In genomic region chr10:4210313-4211066, GRCm38 (mm10) we compare ENCODE assay signal across 8 mouse cellular contexts. TPM values are rescaled to one million over a fixed set of nuclear protein-coding genes. Genes with fewer than 3 reads are reported as not detected.
DNase-seq lines count a peak whose midpoint lies in the region; ATAC-seq lines count a peak whose summit lies in the region.

No protein-coding gene starts in this region.

- peak overlapping the region; percentile 51 for H3K4me2 ChIP-seq in kidney, embryonic 14.5 days (replicated peaks; ENCODE audit: low read depth, low read length)
- H3K4me2 ChIP-seq in embryonic facial prominence, embryonic 15.5 days (replicated peaks) = peak overlapping the region; percentile 44

- no peak for DNase-seq in kidney, adult 8-10 months
- peak; percentile 51 for DNase-seq in ZHBTc4 (ENCODE audit: low read depth, low spot score)
- DNase-seq in layer of hippocampus, postnatal 36 days = peak; percentile 38 to 45
- peak; percentile 18 for DNase-seq in right cerebral cortex, postnatal 14 days
- DNase-seq in urinary bladder, postnatal 25 days (ENCODE audit: low spot score) = no peak
- no peak for DNase-seq in T-cell, adult 2 months (ENCODE audit: low spot score)

- no peaks in the 10 kb centered on the region for H3K27me3 ChIP-seq in kidney, embryonic 14.5 days (ENCODE audit: control insufficient read depth, insufficient read depth, low read length)
- H3K27me3 ChIP-seq in embryonic facial prominence, embryonic 15.5 days = peaks cover 3% of the 10 kb centered on the region; the same call in 1 of the 2 replicates

- peak; percentile 60 for ATAC-seq in kidney, embryonic 14.5 days (ENCODE audit: low FRiP score, low TSS enrichment)
- ATAC-seq in embryonic facial prominence, embryonic 15.5 days (ENCODE audit: insufficient number of reproducible peaks, low FRiP score, low TSS enrichment, low read depth) = peak; percentile 57; the same call in 1 of the 2 replicates

- 0 out of 2 replicates have a peak, but pooled peaks cover 7% of the 10 kb centered on the region for H3K4me1 ChIP-seq in kidney, embryonic 14.5 days (ENCODE audit: control insufficient read depth, insufficient read depth, low read length)
- H3K4me1 ChIP-seq in embryonic facial prominence, embryonic 15.5 days = peaks cover 11% of the 10 kb centered on the region

- H3K27ac ChIP-seq in kidney, embryonic 14.5 days (ENCODE audit: low read depth, low read length) = no peak overlapping the region
- H3K27ac ChIP-seq in embryonic facial prominence, embryonic 15.5 days (replicated peaks) = no peak overlapping the region

- peak overlapping the region; percentile 20 for H3K4me3 ChIP-seq in kidney, embryonic 14.5 days (ENCODE audit: low read length)
- H3K4me3 ChIP-seq in embryonic facial prominence, embryonic 15.5 days (replicated peaks) = peak overlapping the region; percentile 32

- no peak overlapping the region for H3K9ac ChIP-seq in kidney, embryonic 14.5 days (ENCODE audit: low read depth, low read length)
- H3K9ac ChIP-seq in embryonic facial prominence, embryonic 15.5 days = no peak overlapping the region

- no peaks in the 10 kb centered on the region for H3K9me3 ChIP-seq in kidney, embryonic 14.5 days (ENCODE audit: control insufficient read depth, low read length)
- H3K9me3 ChIP-seq in embryonic facial prominence, embryonic 15.5 days (replicated peaks) = no peaks in the 10 kb centered on the region

- no peaks in the 10 kb centered on the region for H3K36me3 ChIP-seq in kidney, embryonic 14.5 days (ENCODE audit: control insufficient read depth, insufficient read depth, low read length)
- no peaks in the 10 kb centered on the region for H3K36me3 ChIP-seq in embryonic facial prominence, embryonic 15.5 days

- WGBS in kidney, embryonic 14.5 days = 14% methylated on average over 24 of the region's 24 CpGs
- WGBS in embryonic facial prominence, embryonic 15.5 days = 8% methylated on average over 24 of the region's 24 CpGs

RNA-seq across cellular contexts. Expression of gene Akap12, which starts 55.7 kb away (rescaled TPM):
- 49.1 and 70.7 TPM in 2 replicates for polyA plus RNA-seq in kidney, embryonic 14.5 days (2014; fragmentation: Nextera tagmentation; extraction: Ambion mirVana)
- polyA plus RNA-seq in embryonic facial prominence, embryonic 15.5 days (2015; fragmentation: Nextera tagmentation; extraction: Ambion mirVana) = 39.6 and 41.3 TPM in 2 replicates
- 10 to 100 TPM; 10.6 to 14.6 TPM for total RNA-seq in layer of hippocampus, postnatal 36 days (2021)

Comparison
In these comparisons a context has a peak if more than half of its experiments do, and no peak if none do; other contexts are left out.
1. DNase-seq: peak in ZHBTc4 (single experiment), layer of hippocampus, postnatal 36 days (2 of 2) and right cerebral cortex, postnatal 14 days (single experiment); none in kidney, adult 8-10 months (0 of 2), urinary bladder, postnatal 25 days (single experiment) and T-cell, adult 2 months (single experiment).